ENCODE assay signal across 18 mouse cellular contexts in genomic region chr2:23048006-23048405, GRCm38 (mm10).
"Had no signal": no experiment of that assay in that cellular context is flagged by ENCODE, and none has a peak within 500 bp of the region (broad histone marks: within the 10 kb centered on the region; RNA-seq: fewer than 3 reads in every experiment).

No protein-coding gene starts in this region.

- DNase-seq: kidney, adult 8-10 months; kidney, postnatal 36 days; layer of hippocampus, adult 9-11 months; layer of hippocampus, postnatal 36 days; liver; liver, embryonic 13.5 days; liver, postnatal 0 days; lung, postnatal 14 days; midbrain, embryonic 14.5 days; retina, postnatal 1 day; right cerebral cortex, postnatal 4 days; spleen, adult 18-20 months had no signal

- H3K36me3 ChIP-seq: limb, embryonic 12.5 days; liver, embryonic 13.5 days; lung, embryonic 15.5 days; midbrain, embryonic 10.5 days; neural tube, embryonic 12.5 days had no signal

- H3K27me3 ChIP-seq: limb, embryonic 12.5 days; liver, embryonic 13.5 days; lung, embryonic 15.5 days; neural tube, embryonic 12.5 days had no signal

- H3K9me3 ChIP-seq: liver, embryonic 13.5 days; lung, embryonic 15.5 days; midbrain, embryonic 10.5 days; neural tube, embryonic 12.5 days had no signal

- H3K27ac ChIP-seq: kidney, postnatal 0 days; limb, embryonic 12.5 days; liver, embryonic 13.5 days; lung, embryonic 15.5 days; midbrain, embryonic 10.5 days; neural tube, embryonic 12.5 days; stomach, postnatal 0 days had no signal

- H3K4me1 ChIP-seq: limb, embryonic 12.5 days; liver, embryonic 13.5 days; lung, embryonic 15.5 days; midbrain, embryonic 10.5 days; neural tube, embryonic 12.5 days had no signal

- H3K4me2 ChIP-seq: limb, embryonic 12.5 days; liver, embryonic 13.5 days; lung, embryonic 15.5 days; neural tube, embryonic 12.5 days had no signal

- H3K9ac ChIP-seq: limb, embryonic 12.5 days; liver, embryonic 13.5 days; liver, postnatal 0 days; lung, embryonic 15.5 days; neural tube, embryonic 12.5 days had no signal

- ATAC-seq: liver, postnatal 0 days had no signal

- H3K4me3 ChIP-seq: limb, embryonic 12.5 days; liver, embryonic 13.5 days; lung, embryonic 15.5 days; midbrain, embryonic 10.5 days; neural tube, embryonic 12.5 days had no signal
